Mouse (Mus musculus): ENCODE measurements around the gene Atp2b4. TPM values are rescaled to one million over a fixed set of nuclear protein-coding genes. Genes with fewer than 3 reads are reported as not detected.

Gene Atp2b4
- total and polyA plus RNA-seq, 2 experiments, result 0.86 to 2.4 TPM

DNA sequence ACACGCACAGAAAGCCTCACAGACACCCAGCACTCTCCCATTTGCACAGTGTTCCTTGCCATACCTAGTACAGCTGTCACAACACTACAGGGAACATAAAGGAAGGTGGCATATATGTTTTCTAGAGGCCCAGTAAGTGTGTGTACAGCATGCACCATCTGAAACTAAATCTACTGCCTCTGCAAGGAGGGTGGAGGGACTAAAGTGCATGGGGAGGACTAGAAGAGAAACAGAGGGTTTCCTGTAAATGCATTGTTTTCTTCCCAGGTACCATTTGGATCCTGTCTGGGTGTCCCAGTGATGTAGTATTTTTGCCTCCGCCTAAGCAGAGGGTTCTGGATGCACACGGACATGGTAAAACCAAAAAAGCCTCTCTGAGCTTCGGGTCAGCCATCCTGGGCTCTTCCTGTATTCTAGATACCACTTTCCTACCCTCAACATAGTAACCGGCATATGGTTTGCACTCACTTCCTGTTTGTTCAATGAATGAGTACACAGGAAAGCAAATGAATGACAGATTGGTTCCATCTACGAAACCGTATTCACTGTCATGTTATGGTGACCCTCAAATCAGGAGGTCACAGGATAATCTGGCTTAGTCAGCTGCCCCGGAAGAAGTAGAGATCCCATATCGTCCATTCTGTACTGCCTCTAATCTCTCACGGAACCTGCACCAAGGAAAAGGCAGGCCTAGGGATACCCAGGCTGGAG lies 13.2 kb downstream of the Atp2b4 start:
- TF ChIP-seq POLR2A (IDR thresholded peaks at IDR 0.05; ENCODE audit: extremely low read depth, insufficient read depth, low read length), result no peak
- no peak for TF ChIP-seq CTCF (IDR thresholded peaks at IDR 0.05; ENCODE audit: low read depth, low read length)
- 73% methylated on average over 10 of the region's 10 CpGs for WGBS
- Histone ChIP-seq H3K4me3 (ENCODE audit: insufficient read depth, low read depth, low read length) (no peak overlapping the region), H3K4me1 (ENCODE audit: control insufficient read depth, insufficient read depth, low read length) (peaks cover 2% of the 10 kb centered on the region; the same call in 1 of the 2 replicates), H3K36me3 (ENCODE audit: control insufficient read depth, insufficient read depth, low read length) (no peaks in the 10 kb centered on the region), H3K79me2 (ENCODE audit: control insufficient read depth, insufficient read depth, low read length) (no peaks in the 10 kb centered on the region), H3K27me3 (ENCODE audit: control insufficient read depth, insufficient read depth, low read length) (no peaks in the 10 kb centered on the region), H3K9ac (ENCODE audit: low read depth, low read length) (no peak overlapping the region), H3K27ac (replicated peaks; ENCODE audit: insufficient read depth, low read depth, low read length) (no peak overlapping the region; the same call in 1 of the 2 replicates)
- peak; percentile 2 for DNase-seq (ENCODE audit: extremely low read depth, low read depth, low spot score)

DNA sequence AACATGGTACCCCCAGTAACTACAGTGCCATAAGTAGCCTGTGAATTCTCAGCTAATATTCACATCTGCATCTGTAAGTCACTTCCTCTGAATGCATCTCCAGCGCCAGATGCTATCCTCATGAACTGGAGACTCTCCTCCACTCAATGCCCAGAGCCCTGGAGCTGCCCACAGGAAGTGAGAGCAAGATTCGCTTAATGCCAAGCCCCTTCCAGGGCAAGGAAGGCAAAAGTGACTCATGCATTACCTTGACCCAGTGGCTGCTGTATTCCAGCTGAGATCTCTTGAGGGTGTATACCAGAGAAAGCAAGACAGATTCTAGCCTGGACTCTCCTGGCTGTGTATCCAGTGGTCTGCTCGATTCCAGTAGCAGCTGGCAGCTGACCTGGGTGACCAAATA lies 16.2 kb downstream of the Atp2b4 start:
- Histone ChIP-seq H3K27me3 (ENCODE audit: control insufficient read depth, insufficient read depth, low read length) (no peaks in the 10 kb centered on the region), H3K79me2 (ENCODE audit: control insufficient read depth, insufficient read depth, low read length) (no peaks in the 10 kb centered on the region), H3K36me3 (ENCODE audit: control insufficient read depth, insufficient read depth, low read length) (no peaks in the 10 kb centered on the region), H3K9ac (ENCODE audit: low read depth, low read length) (no peak overlapping the region), H3K4me1 (ENCODE audit: control insufficient read depth, insufficient read depth, low read length) (peaks cover 2% of the 10 kb centered on the region; the same call in 1 of the 2 replicates), H3K4me3 (ENCODE audit: insufficient read depth, low read depth, low read length) (no peak overlapping the region), H3K27ac (replicated peaks; ENCODE audit: insufficient read depth, low read depth, low read length) (no peak overlapping the region)
- 74% methylated on average over 3 of the region's 3 CpGs for WGBS
- DNase-seq (ENCODE audit: extremely low read depth, low read depth, low spot score), result no peak
- TF ChIP-seq POLR2A (IDR thresholded peaks at IDR 0.05; ENCODE audit: extremely low read depth, insufficient read depth, low read length) (no peak), CTCF (IDR thresholded peaks at IDR 0.05; ENCODE audit: low read depth, low read length) (no peak)

DNA sequence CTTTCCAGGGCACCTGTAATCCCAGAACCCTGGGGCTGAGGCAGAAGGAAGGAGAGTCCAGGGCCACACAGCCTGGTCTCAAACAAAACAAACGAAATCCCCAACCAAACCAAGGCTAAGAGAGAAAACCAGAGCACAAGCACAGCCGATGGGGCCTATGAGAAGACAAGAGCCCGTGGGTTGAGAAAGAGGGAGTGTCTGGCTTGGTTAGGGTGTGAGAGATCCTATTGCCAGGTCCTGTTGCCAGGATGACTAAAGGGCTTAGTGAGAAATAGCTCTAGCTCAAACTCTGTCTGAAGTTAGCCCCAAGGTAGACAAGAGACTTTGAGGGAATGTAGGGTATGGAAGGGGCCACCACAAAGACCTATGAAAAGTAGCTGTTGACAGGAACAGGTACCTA lies 19.3 kb downstream of the Atp2b4 start:
- H3K9ac ChIP-seq (ENCODE audit: low read depth, low read length), result no peak overlapping the region
- WGBS, result 57% methylated on average over 3 of the region's 3 CpGs
- no peaks in the 10 kb centered on the region for H3K4me1 ChIP-seq (ENCODE audit: control insufficient read depth, insufficient read depth, low read length)
- peaks cover 3% of the 10 kb centered on the region; the same call in 1 of the 2 replicates for H3K79me2 ChIP-seq (ENCODE audit: control insufficient read depth, insufficient read depth, low read length)
- no peaks in the 10 kb centered on the region for H3K36me3 ChIP-seq (ENCODE audit: control insufficient read depth, insufficient read depth, low read length)
- no peak for DNase-seq (ENCODE audit: extremely low read depth, low read depth, low spot score)
- no peak overlapping the region for H3K27ac ChIP-seq (replicated peaks; ENCODE audit: insufficient read depth, low read depth, low read length)
- TF ChIP-seq POLR2A (IDR thresholded peaks at IDR 0.05; ENCODE audit: extremely low read depth, insufficient read depth, low read length) (no peak), CTCF (IDR thresholded peaks at IDR 0.05; ENCODE audit: low read depth, low read length) (no peak)
- H3K27me3 ChIP-seq (ENCODE audit: control insufficient read depth, insufficient read depth, low read length), result no peaks in the 10 kb centered on the region
- H3K4me3 ChIP-seq (ENCODE audit: insufficient read depth, low read depth, low read length), result no peak overlapping the region

DNA sequence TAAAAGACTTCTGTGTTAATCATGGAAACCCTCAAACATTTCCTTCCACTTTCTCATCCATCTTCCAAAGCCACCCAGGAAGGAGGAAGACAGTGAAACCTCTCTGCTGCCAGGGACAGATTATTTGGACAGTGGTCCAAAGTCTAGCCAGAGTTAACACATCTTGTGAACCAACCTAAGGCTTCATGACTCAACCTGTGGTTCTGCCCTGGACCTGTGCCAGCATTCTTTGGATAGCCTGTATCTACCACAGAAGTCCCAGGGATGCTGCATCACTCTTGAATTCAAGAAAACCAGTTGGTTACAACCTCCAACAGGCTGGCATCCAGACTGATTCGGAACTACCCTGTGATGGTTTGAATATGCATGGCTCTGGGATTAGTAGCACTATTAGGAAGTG lies 21.8 kb downstream of the Atp2b4 start:
- WGBS, result 95% methylated on average over 1 of the region's 1 CpGs
- Histone ChIP-seq H3K27me3 (ENCODE audit: control insufficient read depth, insufficient read depth, low read length) (no peaks in the 10 kb centered on the region), H3K36me3 (ENCODE audit: control insufficient read depth, insufficient read depth, low read length) (no peaks in the 10 kb centered on the region), H3K4me3 (ENCODE audit: insufficient read depth, low read depth, low read length) (no peak overlapping the region), H3K4me1 (ENCODE audit: control insufficient read depth, insufficient read depth, low read length) (no peaks in the 10 kb centered on the region), H3K9ac (ENCODE audit: low read depth, low read length) (no peak overlapping the region), H3K27ac (replicated peaks; ENCODE audit: insufficient read depth, low read depth, low read length) (no peak overlapping the region), H3K79me2 (ENCODE audit: control insufficient read depth, insufficient read depth, low read length) (peaks cover 3% of the 10 kb centered on the region; the same call in 1 of the 2 replicates)
- DNase-seq (ENCODE audit: extremely low read depth, low read depth, low spot score), result peak; percentile 2
- no peak for TF ChIP-seq CTCF (IDR thresholded peaks at IDR 0.05; ENCODE audit: low read depth, low read length)
- TF ChIP-seq POLR2A (IDR thresholded peaks at IDR 0.05; ENCODE audit: extremely low read depth, insufficient read depth, low read length), result no peak

DNA sequence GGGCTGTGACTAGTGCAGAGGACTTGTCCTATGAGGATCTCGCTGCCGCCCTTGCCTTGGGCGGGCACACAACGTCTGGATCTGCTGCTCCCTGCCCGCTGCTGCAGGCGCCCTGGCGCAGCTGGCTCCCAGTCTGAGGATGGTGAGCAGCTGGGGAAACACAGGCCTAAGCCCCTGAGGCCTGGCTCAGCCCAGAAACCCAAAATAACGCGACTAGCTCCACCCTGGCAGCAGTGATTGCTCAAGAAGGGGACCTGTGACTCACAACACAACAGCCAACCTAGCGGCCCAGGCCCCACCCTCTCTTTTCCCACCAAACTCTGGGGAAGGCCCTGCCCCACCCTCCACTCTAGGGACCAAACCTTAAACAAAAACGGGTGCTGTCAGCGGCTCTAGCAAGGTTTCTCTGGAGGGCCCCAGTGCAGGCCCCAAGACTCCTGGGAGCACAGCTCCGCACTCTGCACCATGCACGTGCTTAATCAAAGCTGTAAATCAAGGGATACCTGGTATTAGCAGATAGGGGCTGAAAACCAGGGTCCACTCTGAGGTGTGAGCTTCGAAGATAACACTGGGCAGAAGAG lies 23.1 kb downstream of the Atp2b4 start:
- H3K27me3 ChIP-seq (ENCODE audit: control insufficient read depth, insufficient read depth, low read length), result no peaks in the 10 kb centered on the region
- H3K79me2 ChIP-seq (ENCODE audit: control insufficient read depth, insufficient read depth, low read length), result peaks cover 3% of the 10 kb centered on the region; the same call in 1 of the 2 replicates
- WGBS, result 88% methylated on average over 15 of the region's 15 CpGs
- H3K36me3 ChIP-seq (ENCODE audit: control insufficient read depth, insufficient read depth, low read length), result no peaks in the 10 kb centered on the region
- no peak for DNase-seq (ENCODE audit: extremely low read depth, low read depth, low spot score)
- H3K27ac ChIP-seq (replicated peaks; ENCODE audit: insufficient read depth, low read depth, low read length), result no peak overlapping the region
- no peak overlapping the region for H3K9ac ChIP-seq (ENCODE audit: low read depth, low read length)
- no peak overlapping the region for H3K4me3 ChIP-seq (ENCODE audit: insufficient read depth, low read depth, low read length)
- no peak for TF ChIP-seq CTCF (IDR thresholded peaks at IDR 0.05; ENCODE audit: low read depth, low read length)
- TF ChIP-seq POLR2A (IDR thresholded peaks at IDR 0.05; ENCODE audit: extremely low read depth, insufficient read depth, low read length), result no peak
- H3K4me1 ChIP-seq (ENCODE audit: control insufficient read depth, insufficient read depth, low read length), result no peaks in the 10 kb centered on the region

DNA sequence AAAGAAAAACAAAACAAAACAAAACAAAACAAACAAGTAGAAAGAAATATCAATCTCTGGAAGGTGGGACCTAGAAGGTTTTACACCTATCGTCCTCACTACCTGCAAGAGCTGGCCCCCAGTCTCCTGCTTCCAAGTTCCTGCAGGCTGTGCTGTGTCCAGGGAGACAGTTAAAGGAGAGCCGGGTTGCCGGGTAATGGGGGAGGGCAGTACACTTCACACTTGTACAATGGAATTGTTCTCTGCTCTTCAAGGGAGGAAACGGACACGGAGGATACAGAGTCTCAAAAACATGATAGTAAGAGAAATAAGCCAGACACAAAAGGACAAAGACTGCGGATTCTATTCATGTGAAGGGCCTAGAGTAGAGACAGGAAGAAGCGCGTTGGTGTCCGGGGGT lies 28.3 kb downstream of the Atp2b4 start:
- peaks cover 3% of the 10 kb centered on the region; the same call in 1 of the 2 replicates for H3K79me2 ChIP-seq (ENCODE audit: control insufficient read depth, insufficient read depth, low read length)
- 77% methylated on average over 9 of the region's 9 CpGs for WGBS
- peak; percentile 4 for DNase-seq (ENCODE audit: extremely low read depth, low read depth, low spot score)
- no peaks in the 10 kb centered on the region for H3K4me1 ChIP-seq (ENCODE audit: control insufficient read depth, insufficient read depth, low read length)
- TF ChIP-seq POLR2A (IDR thresholded peaks at IDR 0.05; ENCODE audit: extremely low read depth, insufficient read depth, low read length), result no peak
- no peak for TF ChIP-seq CTCF (IDR thresholded peaks at IDR 0.05; ENCODE audit: low read depth, low read length)
- H3K27ac ChIP-seq (replicated peaks; ENCODE audit: insufficient read depth, low read depth, low read length), result 0 out of 2 replicates have a peak overlapping the region, but pooled peaks have one; percentile 12
- H3K27me3 ChIP-seq (ENCODE audit: control insufficient read depth, insufficient read depth, low read length), result no peaks in the 10 kb centered on the region
- no peaks in the 10 kb centered on the region for H3K36me3 ChIP-seq (ENCODE audit: control insufficient read depth, insufficient read depth, low read length)
- H3K9ac ChIP-seq (ENCODE audit: low read depth, low read length), result no peak overlapping the region
- no peak overlapping the region for H3K4me3 ChIP-seq (ENCODE audit: insufficient read depth, low read depth, low read length)
